16 mouse cellular contexts compared by ENCODE assay signal in genomic region chrX:134619695-134620094, GRCm38 (mm10). TPM values are rescaled to one million over a fixed set of nuclear protein-coding genes. Genes with fewer than 3 reads are reported as not detected.
DNase-seq lines count a peak whose midpoint lies in the region; ATAC-seq and TF ChIP-seq lines count a peak whose summit lies in the region.
"Had no signal": no experiment of that assay in that cellular context is flagged by ENCODE, and none has a peak within 500 bp of the region (broad histone marks: within the 10 kb centered on the region; RNA-seq: fewer than 3 reads in every experiment).

No protein-coding gene starts in this region.

- no peak overlapping the region for H3K4me3 ChIP-seq in ES-Bruce4 (ENCODE audit: low read depth, low read length)
- no peak overlapping the region for H3K4me3 ChIP-seq in embryonic facial prominence, embryonic 10.5 days
- H3K4me3 ChIP-seq in hindbrain, embryonic 12.5 days: no peak overlapping the region
- no peak overlapping the region for H3K4me3 ChIP-seq in midbrain, embryonic 15.5 days
- no peak overlapping the region for H3K4me3 ChIP-seq in liver, postnatal 0 days (ENCODE audit: low read depth, low read length)
- H3K4me3 ChIP-seq: embryonic facial prominence, embryonic 12.5 days; heart, adult 2 months had no signal

- H3K27ac ChIP-seq in ES-Bruce4 (ENCODE audit: insufficient read depth, low read length): no peak overlapping the region
- no peak overlapping the region for H3K27ac ChIP-seq in embryonic facial prominence, embryonic 10.5 days (replicated peaks)
- H3K27ac ChIP-seq in hindbrain, embryonic 12.5 days: peak overlapping the region; percentile 71
- H3K27ac ChIP-seq in midbrain, embryonic 15.5 days: peak overlapping the region; percentile 79
- H3K27ac ChIP-seq in liver, postnatal 0 days (ENCODE audit: low read depth): no peak overlapping the region
- H3K27ac ChIP-seq: embryonic facial prominence, embryonic 12.5 days; heart, adult 2 months had no signal

- ATAC-seq in hindbrain, embryonic 12.5 days (ENCODE audit: low FRiP score): peak; percentile 46; the same call in 1 of the 2 replicates
- peak; percentile 75 for ATAC-seq in midbrain, embryonic 15.5 days (replicated peaks)
- ATAC-seq in liver, postnatal 0 days: no peak
- ATAC-seq in erythroid progenitor cell, adult 5-6 weeks (replicated peaks; ENCODE audit: low FRiP score, poor library complexity, severe bottlenecking): no peak
- ATAC-seq: activated CD4-positive, CD25-positive, alpha-beta regulatory T cell, adult 4 months; intestine, embryonic 16.5 days had no signal

- no peaks in the 10 kb centered on the region for H3K9me3 ChIP-seq in ES-Bruce4 (replicated peaks; ENCODE audit: control insufficient read depth, insufficient read depth, low read length, poor library complexity, severe bottlenecking)
- H3K9me3 ChIP-seq in embryonic facial prominence, embryonic 10.5 days: no peaks in the 10 kb centered on the region
- no peaks in the 10 kb centered on the region for H3K9me3 ChIP-seq in hindbrain, embryonic 12.5 days (replicated peaks)
- H3K9me3 ChIP-seq in midbrain, embryonic 15.5 days: no peaks in the 10 kb centered on the region
- no peaks in the 10 kb centered on the region for H3K9me3 ChIP-seq in liver, postnatal 0 days (ENCODE audit: low read length)
- H3K9me3 ChIP-seq: embryonic facial prominence, embryonic 12.5 days had no signal

- DNase-seq in embryonic facial prominence, embryonic 10.5 days (ENCODE audit: low spot score): peak; percentile 14
- no peak for DNase-seq in liver, postnatal 0 days
- no peak for DNase-seq in ovary, adult 18-20 months (ENCODE audit: low spot score)
- DNase-seq in layer of hippocampus, adult 9-11 months: no peak
- DNase-seq: B cell, adult 2 months; cerebellum, adult 9-10 months; heart, adult 2 months; heart, postnatal 10 days; right cerebral cortex, postnatal 25 days had no signal

- whole genome bisulfite sequencing in embryonic facial prominence, embryonic 10.5 days: 49% methylated on average over 9 of the region's 9 CpGs
- WGBS in hindbrain, embryonic 12.5 days: 46% methylated on average over 9 of the region's 9 CpGs
- 34% methylated on average over 9 of the region's 9 CpGs for WGBS in midbrain, embryonic 15.5 days
- WGBS in liver, postnatal 0 days (ENCODE audit: insufficient replicate concordance): 70% methylated on average over 9 of the region's 9 CpGs

- TF ChIP-seq EP300 in ES-Bruce4 (IDR thresholded peaks at IDR 0.05; ENCODE audit: insufficient read depth, low read depth, low read length): 0 out of 2 replicates have a peak, but pooled peaks have one; percentile 31
- no peak for TF ChIP-seq EP300 in liver, postnatal 0 days (IDR thresholded peaks at IDR 0.05; ENCODE audit: low read depth)

- no peak for TF ChIP-seq CTCF in ES-Bruce4 (IDR thresholded peaks at IDR 0.05; ENCODE audit: low read depth, low read length)
- TF ChIP-seq CTCF in liver, postnatal 0 days (IDR thresholded peaks at IDR 0.05; ENCODE audit: low read depth): no peak

- H3K4me1 ChIP-seq in ES-Bruce4 (ENCODE audit: control insufficient read depth, insufficient read depth, low read length): no peaks in the 10 kb centered on the region
- no peaks in the 10 kb centered on the region for H3K4me1 ChIP-seq in embryonic facial prominence, embryonic 10.5 days
- no peaks in the 10 kb centered on the region for H3K4me1 ChIP-seq in hindbrain, embryonic 12.5 days
- H3K4me1 ChIP-seq in midbrain, embryonic 15.5 days: peaks cover 5% of the 10 kb centered on the region; the same call in 1 of the 2 replicates
- no peaks in the 10 kb centered on the region for H3K4me1 ChIP-seq in liver, postnatal 0 days (ENCODE audit: insufficient read depth)
- H3K4me1 ChIP-seq: embryonic facial prominence, embryonic 12.5 days had no signal

- no peak for TF ChIP-seq POLR2A in ES-Bruce4 (IDR thresholded peaks at IDR 0.05; ENCODE audit: insufficient read depth, low read length)

- H3K9ac ChIP-seq in ES-Bruce4 (ENCODE audit: low read depth, poor library complexity, severe bottlenecking): no peak overlapping the region
- no peak overlapping the region for H3K9ac ChIP-seq in hindbrain, embryonic 12.5 days
- H3K9ac ChIP-seq in midbrain, embryonic 15.5 days: no peak overlapping the region
- no peak overlapping the region for H3K9ac ChIP-seq in liver, postnatal 0 days (replicated peaks)
- H3K9ac ChIP-seq: embryonic facial prominence, embryonic 12.5 days had no signal

- H3K27me3 ChIP-seq in ES-Bruce4 (ENCODE audit: control insufficient read depth, insufficient read depth, low read length, poor library complexity, severe bottlenecking): no peaks in the 10 kb centered on the region
- peaks cover 45% of the 10 kb centered on the region for H3K27me3 ChIP-seq in embryonic facial prominence, embryonic 10.5 days (replicated peaks; ENCODE audit: low read depth, poor library complexity, severe bottlenecking)
- peaks cover 12% of the 10 kb centered on the region for H3K27me3 ChIP-seq in hindbrain, embryonic 12.5 days
- H3K27me3 ChIP-seq in midbrain, embryonic 15.5 days (replicated peaks): 0 out of 2 replicates have a peak, but pooled peaks cover 7% of the 10 kb centered on the region
- H3K27me3 ChIP-seq in liver, postnatal 0 days (ENCODE audit: insufficient read depth, low read length): no peaks in the 10 kb centered on the region
- H3K27me3 ChIP-seq: embryonic facial prominence, embryonic 12.5 days had no signal

- H3K4me2 ChIP-seq in hindbrain, embryonic 12.5 days (replicated peaks): no peak overlapping the region
- 0 out of 2 replicates have a peak overlapping the region, but pooled peaks have one; percentile 3 for H3K4me2 ChIP-seq in midbrain, embryonic 15.5 days
- H3K4me2 ChIP-seq in liver, postnatal 0 days (ENCODE audit: low read depth, low read length): no peak overlapping the region
- H3K4me2 ChIP-seq: embryonic facial prominence, embryonic 12.5 days had no signal

- no peaks in the 10 kb centered on the region for H3K36me3 ChIP-seq in ES-Bruce4 (ENCODE audit: control insufficient read depth, insufficient read depth, low read length, poor library complexity, severe bottlenecking)
- no peaks in the 10 kb centered on the region for H3K36me3 ChIP-seq in embryonic facial prominence, embryonic 10.5 days (replicated peaks)
- H3K36me3 ChIP-seq in hindbrain, embryonic 12.5 days: no peaks in the 10 kb centered on the region
- no peaks in the 10 kb centered on the region for H3K36me3 ChIP-seq in midbrain, embryonic 15.5 days (replicated peaks)
- H3K36me3 ChIP-seq in liver, postnatal 0 days (replicated peaks; ENCODE audit: insufficient read depth, low read length): no peaks in the 10 kb centered on the region
- H3K36me3 ChIP-seq: embryonic facial prominence, embryonic 12.5 days had no signal

RNA-seq across cellular contexts. Expression of gene Hnrnph2, which starts 18.7 kb away (rescaled TPM):
- polyA plus RNA-seq in ES-Bruce4 (2011; ENCODE audit: insufficient read depth, insufficient read length, low read depth, missing spikeins): 114 and 125 TPM in 2 replicates
- polyA plus RNA-seq in embryonic facial prominence, embryonic 10.5 days (2016; fragmentation: Nextera tagmentation; extraction: Ambion mirVana): 218 and 219 TPM in 2 replicates
- polyA plus RNA-seq in hindbrain, embryonic 12.5 days (2016; fragmentation: Nextera tagmentation; extraction: Ambion mirVana): 177 and 186 TPM in 2 replicates
- polyA plus RNA-seq in midbrain, embryonic 15.5 days (2015; fragmentation: Nextera tagmentation; extraction: Ambion mirVana): 145 and 146 TPM in 2 replicates
- polyA plus RNA-seq in liver, postnatal 0 days (2015; fragmentation: Nextera tagmentation; extraction: Ambion mirVana): 50.6 and 55.7 TPM in 2 replicates
- 59.8 and 69.6 TPM in 2 replicates for total RNA-seq in erythroid progenitor cell, adult 5-6 weeks (2015; ENCODE audit: low replicate concordance)
- total RNA-seq in erythroid progenitor cell, adult 5-6 weeks (2017; ENCODE audit: low replicate concordance): 86.5 and 95.0 TPM in 2 replicates

RNA-seq across cellular contexts. Expression of gene Gla, which starts 18.8 kb away (rescaled TPM):
- polyA plus RNA-seq in ES-Bruce4 (2011; ENCODE audit: insufficient read depth, insufficient read length, low read depth, missing spikeins): 8.1 and 8.8 TPM in 2 replicates
- polyA plus RNA-seq in embryonic facial prominence, embryonic 10.5 days (2016; fragmentation: Nextera tagmentation; extraction: Ambion mirVana): 5.9 and 7.2 TPM in 2 replicates
- polyA plus RNA-seq in hindbrain, embryonic 12.5 days (2016; fragmentation: Nextera tagmentation; extraction: Ambion mirVana): 3.7 and 4.8 TPM in 2 replicates
- polyA plus RNA-seq in midbrain, embryonic 15.5 days (2015; fragmentation: Nextera tagmentation; extraction: Ambion mirVana): 3.7 and 6.2 TPM in 2 replicates
- polyA plus RNA-seq in liver, postnatal 0 days (2015; fragmentation: Nextera tagmentation; extraction: Ambion mirVana): 2.8 and 3.2 TPM in 2 replicates
- 1.3 TPM in 1 of 2 replicates, not detected in the other for total RNA-seq in erythroid progenitor cell, adult 5-6 weeks (2015; ENCODE audit: low replicate concordance)
- 1.4 and 2.1 TPM in 2 replicates for total RNA-seq in erythroid progenitor cell, adult 5-6 weeks (2017; ENCODE audit: low replicate concordance)

RNA-seq across cellular contexts. Expression of gene Rpl36a, which starts 34.2 kb away (rescaled TPM):
- 1,186 and 1,244 TPM in 2 replicates for polyA plus RNA-seq in ES-Bruce4 (2011; ENCODE audit: insufficient read depth, insufficient read length, low read depth, missing spikeins)
- 341 and 352 TPM in 2 replicates for polyA plus RNA-seq in embryonic facial prominence, embryonic 10.5 days (2016; fragmentation: Nextera tagmentation; extraction: Ambion mirVana)
- polyA plus RNA-seq in hindbrain, embryonic 12.5 days (2016; fragmentation: Nextera tagmentation; extraction: Ambion mirVana): 236 and 276 TPM in 2 replicates
- 155 and 158 TPM in 2 replicates for polyA plus RNA-seq in midbrain, embryonic 15.5 days (2015; fragmentation: Nextera tagmentation; extraction: Ambion mirVana)
- 306 and 323 TPM in 2 replicates for polyA plus RNA-seq in liver, postnatal 0 days (2015; fragmentation: Nextera tagmentation; extraction: Ambion mirVana)
- total RNA-seq in erythroid progenitor cell, adult 5-6 weeks (2015; ENCODE audit: low replicate concordance): 511 and 528 TPM in 2 replicates
- total RNA-seq in erythroid progenitor cell, adult 5-6 weeks (2017; ENCODE audit: low replicate concordance): 549 and 1,031 TPM in 2 replicates

RNA-seq across cellular contexts. Expression of gene Btk, which starts 36.3 kb away (rescaled TPM):
- not detected in 2 replicates for polyA plus RNA-seq in ES-Bruce4 (2011; ENCODE audit: insufficient read depth, insufficient read length, low read depth, missing spikeins)
- 0.84 and 1.1 TPM in 2 replicates for polyA plus RNA-seq in embryonic facial prominence, embryonic 10.5 days (2016; fragmentation: Nextera tagmentation; extraction: Ambion mirVana)
- 0.76 and 0.85 TPM in 2 replicates for polyA plus RNA-seq in hindbrain, embryonic 12.5 days (2016; fragmentation: Nextera tagmentation; extraction: Ambion mirVana)
- polyA plus RNA-seq in midbrain, embryonic 15.5 days (2015; fragmentation: Nextera tagmentation; extraction: Ambion mirVana): 0.75 and 0.77 TPM in 2 replicates
- 10.9 and 11.9 TPM in 2 replicates for polyA plus RNA-seq in liver, postnatal 0 days (2015; fragmentation: Nextera tagmentation; extraction: Ambion mirVana)
- total RNA-seq in erythroid progenitor cell, adult 5-6 weeks (2015; ENCODE audit: low replicate concordance): 18.0 and 23.4 TPM in 2 replicates
- 8.9 and 12.6 TPM in 2 replicates for total RNA-seq in erythroid progenitor cell, adult 5-6 weeks (2017; ENCODE audit: low replicate concordance)

Comparison
In these comparisons a context has a peak if more than half of its experiments do, and no peak if none do; other contexts are left out.
1. H3K27ac ChIP-seq: peak in hindbrain, embryonic 12.5 days (single experiment) and midbrain, embryonic 15.5 days (single experiment); none in ES-Bruce4 (single experiment), embryonic facial prominence, embryonic 10.5 days (single experiment) and liver, postnatal 0 days (single experiment).
2. ATAC-seq: peak in hindbrain, embryonic 12.5 days (single experiment) and midbrain, embryonic 15.5 days (single experiment); none in liver, postnatal 0 days (single experiment) and erythroid progenitor cell, adult 5-6 weeks (single experiment).